Mouse (Mus musculus) fibroblast of lung, adult 2 months (primary cell): ENCODE data around the gene Eng.
A peak's percentile ranks its signal among the peaks of the same experiment; 100 is the strongest.

Source experiments
- DNase-seq: peaks from one replicate; pipeline ENCODE4 v3.0.0-alpha.2; 2011; ENCODE audit warnings: low read depth

Eng gene

GRCm38 (mm10) chr2:32644799-32645475, 1.5 kb upstream of the Eng start:
- DNase-seq, result no peak

GRCm38 (mm10) chr2:32645647-32646046, 748 bp upstream of the Eng start:
- no peak for DNase-seq

- no peak for DNase-seq
Measured at GRCm38 (mm10) chr2:32647366-32647765, 971 bp downstream of the Eng start.

- DNase-seq, result no peak
Measured at GRCm38 (mm10) chr2:32653764-32654163, 7.4 kb downstream of the Eng start.

- no peak for DNase-seq
Measured at GRCm38 (mm10) chr2:32654743-32655393, 8.5 kb downstream of the Eng start.

- peak; percentile 20 for DNase-seq
Measured at GRCm38 (mm10) chr2:32655394-32655744, 9.0 kb downstream of the Eng start.

- DNase-seq, result no peak
Measured at GRCm38 (mm10) chr2:32655826-32656225, 9.4 kb downstream of the Eng start.

- no peak for DNase-seq
Measured at GRCm38 (mm10) chr2:32658873-32659272, 12.5 kb downstream of the Eng start.

GRCm38 (mm10) chr2:32661509-32662107, 15.2 kb downstream of the Eng start:
- DNase-seq, result peak; percentile 43

- no peak for DNase-seq
Measured at GRCm38 (mm10) chr2:32662291-32662690, 15.9 kb downstream of the Eng start.

GRCm38 (mm10) chr2:32665345-32665744, 18.9 kb downstream of the Eng start:
- no peak for DNase-seq

GRCm38 (mm10) chr2:32665853-32666252, 19.5 kb downstream of the Eng start:
- no peak for DNase-seq

GRCm38 (mm10) chr2:32667775-32668174, 21.4 kb downstream of the Eng start:
- DNase-seq, result no peak

- no peak for DNase-seq
Measured at GRCm38 (mm10) chr2:32668176-32668575, 21.8 kb downstream of the Eng start.

GRCm38 (mm10) chr2:32669876-32670275, 23.5 kb downstream of the Eng start:
- no peak for DNase-seq

GRCm38 (mm10) chr2:32671147-32671546, 24.8 kb downstream of the Eng start:
- no peak for DNase-seq

- DNase-seq, result no peak
Measured at GRCm38 (mm10) chr2:32671907-32672595, 25.7 kb downstream of the Eng start.

GRCm38 (mm10) chr2:32673176-32673917, 27.0 kb downstream of the Eng start:
- DNase-seq, result no peak

- DNase-seq, result no peak
Measured at GRCm38 (mm10) chr2:32676821-32677220, 30.4 kb downstream of the Eng start.

- no peak for DNase-seq
Measured at GRCm38 (mm10) chr2:32677683-32678082, 31.3 kb downstream of the Eng start.

GRCm38 (mm10) chr2:32680051-32680451, 33.7 kb downstream of the Eng start:
- peak; percentile 94 for DNase-seq

GRCm38 (mm10) chr2:32680961-32681650, 34.7 kb downstream of the Eng start:
- no peak for DNase-seq
